Mouse (Mus musculus): ENCODE measurements around the gene Prelid3b. TPM values are rescaled to one million over a fixed set of nuclear protein-coding genes. Genes with fewer than 3 reads are reported as not detected.

Prelid3b gene
- polyA plus RNA-seq, 1 experiment = 83.6 TPM

- no peak for DNase-seq (ENCODE audit: low read depth)
- TF ChIP-seq CTCF (IDR thresholded peaks at IDR 0.05; ENCODE audit: borderline replicate concordance, extremely low read depth, insufficient read depth, insufficient read length) (no peak), POLR2A (IDR thresholded peaks at IDR 0.05; ENCODE audit: borderline replicate concordance, extremely low read depth, insufficient read depth, insufficient read length, poor library complexity, severe bottlenecking) (no peak)
Measured at GRCm38 (mm10) chr2:174459365-174459764, 13.5 kb downstream of the Prelid3b start.

GRCm38 (mm10) chr2:174453681-174454080 is 19.2 kb downstream of the Prelid3b start:
- TF ChIP-seq CTCF (IDR thresholded peaks at IDR 0.05; ENCODE audit: borderline replicate concordance, extremely low read depth, insufficient read depth, insufficient read length) (peak; percentile 13; the same call in 1 of the 2 replicates), POLR2A (IDR thresholded peaks at IDR 0.05; ENCODE audit: borderline replicate concordance, extremely low read depth, insufficient read depth, insufficient read length, poor library complexity, severe bottlenecking) (no peak)
- no peak for DNase-seq (ENCODE audit: low read depth)

GRCm38 (mm10) chr2:174450353-174450752 is 22.5 kb downstream of the Prelid3b start, which contains the start of gene Tubb1:
TSS of gene Tubb1 (plus strand) at chr2:174450695.
- TF ChIP-seq CTCF (IDR thresholded peaks at IDR 0.05; ENCODE audit: borderline replicate concordance, extremely low read depth, insufficient read depth, insufficient read length) = no peak
- no peak for TF ChIP-seq POLR2A (IDR thresholded peaks at IDR 0.05; ENCODE audit: borderline replicate concordance, extremely low read depth, insufficient read depth, insufficient read length, poor library complexity, severe bottlenecking)
- DNase-seq (ENCODE audit: low read depth) = no peak

GRCm38 (mm10) chr2:174448405-174448804 is 24.5 kb downstream of the Prelid3b start:
- TF ChIP-seq POLR2A (IDR thresholded peaks at IDR 0.05; ENCODE audit: borderline replicate concordance, extremely low read depth, insufficient read depth, insufficient read length, poor library complexity, severe bottlenecking) (no peak), CTCF (IDR thresholded peaks at IDR 0.05; ENCODE audit: borderline replicate concordance, extremely low read depth, insufficient read depth, insufficient read length) (no peak)
- no peak for DNase-seq (ENCODE audit: low read depth)

- DNase-seq (ENCODE audit: low read depth) = no peak
- TF ChIP-seq CTCF (IDR thresholded peaks at IDR 0.05; ENCODE audit: borderline replicate concordance, extremely low read depth, insufficient read depth, insufficient read length) (no peak), POLR2A (IDR thresholded peaks at IDR 0.05; ENCODE audit: borderline replicate concordance, extremely low read depth, insufficient read depth, insufficient read length, poor library complexity, severe bottlenecking) (no peak)
Measured at GRCm38 (mm10) chr2:174446905-174447304, 26.0 kb downstream of the Prelid3b start.

DNA sequence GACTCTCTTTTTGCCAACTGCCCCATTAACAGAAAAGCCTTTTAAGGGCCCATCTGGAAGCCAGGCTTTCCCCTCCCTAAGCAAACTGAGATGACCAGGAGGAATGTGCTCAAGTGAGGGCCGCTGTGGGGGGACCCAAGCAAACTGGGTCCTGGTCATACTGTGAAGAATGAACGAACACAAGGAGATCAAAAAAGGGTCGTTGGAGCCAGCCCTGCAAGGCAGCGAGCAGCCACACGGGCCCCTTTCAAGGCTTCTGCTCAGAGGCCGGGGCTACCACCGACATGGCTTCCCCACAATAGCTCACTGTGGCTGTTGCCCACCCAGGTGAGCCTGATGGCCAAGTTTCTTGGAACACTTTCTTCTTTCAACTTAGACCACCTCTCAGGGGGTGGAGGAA is 26.4 kb downstream of the Prelid3b start:
- no peak for DNase-seq (ENCODE audit: low read depth)
- TF ChIP-seq POLR2A (IDR thresholded peaks at IDR 0.05; ENCODE audit: borderline replicate concordance, extremely low read depth, insufficient read depth, insufficient read length, poor library complexity, severe bottlenecking) = no peak
- TF ChIP-seq CTCF (IDR thresholded peaks at IDR 0.05; ENCODE audit: borderline replicate concordance, extremely low read depth, insufficient read depth, insufficient read length) = no peak

GRCm38 (mm10) chr2:174445018-174445417 is 27.9 kb downstream of the Prelid3b start:
- no peak for DNase-seq (ENCODE audit: low read depth)

DNA sequence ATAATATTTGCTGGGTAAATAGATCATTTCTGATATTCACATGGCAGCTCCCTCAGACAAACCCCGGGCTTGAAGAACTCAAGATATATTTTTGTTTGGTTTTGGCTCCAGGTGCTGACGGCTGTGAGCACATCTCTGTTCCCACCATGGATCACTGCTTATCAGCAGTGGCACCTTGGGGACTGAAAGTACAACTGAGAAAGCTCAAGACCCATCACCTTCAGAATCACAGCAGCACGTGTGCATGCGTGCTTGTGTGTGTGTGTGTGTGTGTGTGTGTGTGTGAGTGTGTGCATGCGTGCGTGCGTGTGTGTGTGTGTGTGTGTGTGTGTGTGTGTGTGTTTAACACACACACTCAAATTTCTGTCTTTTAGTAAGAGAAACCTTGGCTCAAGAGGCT is 28.5 kb downstream of the Prelid3b start:
- TF ChIP-seq CTCF (IDR thresholded peaks at IDR 0.05; ENCODE audit: borderline replicate concordance, extremely low read depth, insufficient read depth, insufficient read length) (no peak), POLR2A (IDR thresholded peaks at IDR 0.05; ENCODE audit: borderline replicate concordance, extremely low read depth, insufficient read depth, insufficient read length, poor library complexity, severe bottlenecking) (no peak)

More at GRCm38 (mm10) chr2:174445018-174445417, 27.9 kb downstream of the Prelid3b start:
- TF ChIP-seq CTCF (IDR thresholded peaks at IDR 0.05; ENCODE audit: borderline replicate concordance, extremely low read depth, insufficient read depth, insufficient read length) = no peak
- no peak for TF ChIP-seq POLR2A (IDR thresholded peaks at IDR 0.05; ENCODE audit: borderline replicate concordance, extremely low read depth, insufficient read depth, insufficient read length, poor library complexity, severe bottlenecking)

DNA sequence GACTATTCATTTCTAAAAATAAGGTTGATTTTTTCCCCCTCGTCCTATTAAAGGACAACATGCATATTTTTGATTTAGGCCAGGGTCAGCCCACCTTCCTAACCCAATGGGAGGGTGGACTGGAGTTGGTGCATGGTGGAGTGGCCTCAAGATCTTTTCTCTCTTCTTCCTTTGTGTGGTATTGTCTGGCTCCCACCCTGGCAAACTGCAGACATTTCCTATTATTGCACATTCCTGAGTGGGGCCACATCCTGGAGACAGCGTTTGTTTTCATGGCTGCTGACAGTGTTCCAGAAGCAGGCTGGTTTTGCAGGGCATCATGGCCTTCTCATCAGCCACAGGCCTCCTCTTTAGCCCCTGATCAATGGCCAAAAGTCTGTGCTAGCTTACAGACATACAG is 29.8 kb downstream of the Prelid3b start:
- TF ChIP-seq POLR2A (IDR thresholded peaks at IDR 0.05; ENCODE audit: borderline replicate concordance, extremely low read depth, insufficient read depth, insufficient read length, poor library complexity, severe bottlenecking) (no peak), CTCF (IDR thresholded peaks at IDR 0.05; ENCODE audit: borderline replicate concordance, extremely low read depth, insufficient read depth, insufficient read length) (no peak)
- no peak for DNase-seq (ENCODE audit: low read depth)

More for the DNA sequence above, 28.5 kb downstream of the Prelid3b start:
- no peak for DNase-seq (ENCODE audit: low read depth)

GRCm38 (mm10) chr2:174442460-174442859 is 30.4 kb downstream of the Prelid3b start:
- DNase-seq (ENCODE audit: low read depth) = no peak
- TF ChIP-seq CTCF (IDR thresholded peaks at IDR 0.05; ENCODE audit: borderline replicate concordance, extremely low read depth, insufficient read depth, insufficient read length) (no peak), POLR2A (IDR thresholded peaks at IDR 0.05; ENCODE audit: borderline replicate concordance, extremely low read depth, insufficient read depth, insufficient read length, poor library complexity, severe bottlenecking) (no peak)

- DNase-seq (ENCODE audit: low read depth) = no peak
- no peak for TF ChIP-seq POLR2A (IDR thresholded peaks at IDR 0.05; ENCODE audit: borderline replicate concordance, extremely low read depth, insufficient read depth, insufficient read length, poor library complexity, severe bottlenecking)
- TF ChIP-seq CTCF (IDR thresholded peaks at IDR 0.05; ENCODE audit: borderline replicate concordance, extremely low read depth, insufficient read depth, insufficient read length) = no peak
Measured at GRCm38 (mm10) chr2:174441898-174442297, 31.0 kb downstream of the Prelid3b start.

DNA sequence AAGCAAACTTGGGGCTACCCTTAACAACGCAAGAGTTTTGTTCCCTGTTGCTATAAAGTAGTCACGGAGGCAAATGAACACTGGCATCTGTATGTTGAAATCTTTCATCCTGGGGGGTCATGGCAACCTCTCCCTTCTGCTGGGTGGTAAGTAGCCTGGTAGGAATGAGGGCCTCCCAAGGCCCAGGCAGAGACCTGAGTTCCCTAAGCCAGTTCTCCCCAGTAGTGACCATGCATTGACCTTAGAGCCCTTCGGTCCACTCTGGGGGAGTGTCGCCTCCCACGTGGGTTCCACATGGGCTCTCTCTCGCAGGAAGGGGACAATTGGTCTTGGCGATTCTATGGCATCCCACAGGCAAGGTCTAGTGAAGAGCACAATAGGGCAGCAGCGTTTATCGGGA is 32.9 kb downstream of the Prelid3b start:
- no peak for DNase-seq (ENCODE audit: low read depth)
- TF ChIP-seq POLR2A (IDR thresholded peaks at IDR 0.05; ENCODE audit: borderline replicate concordance, extremely low read depth, insufficient read depth, insufficient read length, poor library complexity, severe bottlenecking) (no peak), CTCF (IDR thresholded peaks at IDR 0.05; ENCODE audit: borderline replicate concordance, extremely low read depth, insufficient read depth, insufficient read length) (no peak)

Measured in brain, embryonic 14.5 days (tissue).